Mouse (Mus musculus) kidney, adult 2 months (tissue): Measurements from ENCODE around the gene Rarb. TPM values are rescaled to one million over a fixed set of nuclear protein-coding genes. Genes with fewer than 3 reads are reported as not detected.

ENCODE experiments used
- DNase-seq: peaks from one replicate; pipeline ENCODE4 v3.0.0; 2021
- H3K27ac ChIP-seq: fragments of 200-500 bp; 2 replicates; pipeline ENCODE4 v1.5.1; 2012; ENCODE audit warnings: low read depth, low read length, control low read depth, inconsistent platforms; ENCODE audit not compliant: insufficient read depth
- H3K27me3 ChIP-seq: fragments of 200-500 bp; replicated peaks from 2 replicates; pipeline ENCODE4 v1.6.1; 2012; ENCODE audit warnings: mild to moderate bottlenecking, moderate library complexity, low read length, inconsistent platforms; ENCODE audit not compliant: control insufficient read depth, insufficient read depth
- H3K36me3 ChIP-seq: fragments of 200-500 bp; 2 replicates; pipeline ENCODE4 v1.6.1; 2012; ENCODE audit warnings: mild to moderate bottlenecking, moderate library complexity, low read length, inconsistent platforms; ENCODE audit not compliant: control insufficient read depth, insufficient read depth
- H3K4me1 ChIP-seq: fragments of 200-500 bp; 2 replicates; pipeline ENCODE4 v1.6.1; 2011; ENCODE audit warnings: low read length; ENCODE audit not compliant: control insufficient read depth, insufficient read depth
- H3K4me3 ChIP-seq: fragments of 200-500 bp; 2 replicates; pipeline ENCODE4 v1.5.1; 2011; ENCODE audit warnings: mild to moderate bottlenecking, low read depth, low read length, control low read depth; ENCODE audit not compliant: insufficient read depth
- CTCF ChIP-seq: fragments of 200-500 bp; conservative IDR thresholded peaks from 2 replicates; pipeline ENCODE4 v1.5.1; 2011; ENCODE audit warnings: low read depth, mild to moderate bottlenecking, control low read depth, low read length, moderate library complexity, mixed read lengths; ENCODE audit not compliant: insufficient read depth, insufficient read length
- POLR2A ChIP-seq: fragments of 200-500 bp; IDR thresholded peaks from one replicate; pipeline ENCODE4 v1.6.1; 2011; ENCODE audit warnings: low read depth, low read length, control low read depth
- WGBS: fragments of 180-500 bp; shearing (Covaris S2); methylation state at CpG from one replicate; pipeline ENCODE4 v1.1.7; 2018; 5-methylcytosine and 5-hydroxymethylcytosine counted together
- polyA plus RNA-seq: library from polyadenylated mRNA; depleted of rRNA; stranded (reverse); fragments of >200 nt; gene quantifications from 2 replicates; pipeline ENCODE4 v1.2.3, GENCODE M21; 2012; rRNA removed

The Rarb gene
- 7.5 and 10.7 TPM in 2 replicates for polyA plus RNA-seq

DNA sequence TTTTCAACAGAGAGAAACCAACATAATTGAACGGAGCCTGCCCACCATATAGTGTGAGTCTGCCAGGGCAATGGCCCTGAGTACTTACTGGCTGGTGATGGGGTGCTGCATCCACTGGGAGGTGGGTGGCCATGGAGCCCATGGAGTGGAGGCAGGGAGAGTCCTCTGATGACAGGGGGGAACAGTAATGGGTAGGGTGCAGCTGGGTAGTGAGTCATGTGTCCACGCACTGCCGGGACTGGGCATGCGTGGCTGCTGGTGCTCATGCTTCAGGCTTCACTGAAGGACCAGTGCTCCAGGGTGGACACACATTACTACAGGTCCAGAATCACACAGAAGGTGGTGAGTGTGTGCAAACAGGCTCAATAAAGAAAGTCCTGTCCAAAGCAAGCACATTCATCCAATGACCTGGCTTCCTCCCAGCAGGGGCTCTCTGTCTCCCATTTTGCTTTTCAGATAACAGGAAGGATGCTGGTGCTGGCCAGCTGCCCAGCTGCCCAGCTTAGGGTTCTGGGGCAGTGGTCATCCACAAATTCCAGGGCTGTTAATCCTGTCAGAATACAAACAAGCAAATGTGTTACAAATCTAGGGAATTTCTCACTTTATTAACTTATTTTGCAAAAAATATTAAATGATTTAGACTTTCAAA lies at the start of gene Rarb:
TSS of gene Rarb (minus strand) at position 555 of the 649 bp plus-strand sequence.
- WGBS, result 86% methylated on average over 4 of the region's 4 CpGs
- H3K36me3 ChIP-seq, result no peaks in the 10 kb centered on the region
- no peaks in the 10 kb centered on the region; the same call in 1 of the 2 replicates for H3K27me3 ChIP-seq
- no peak within 1 kb of the TSS for H3K27ac ChIP-seq
- no peak within 1 kb of the TSS for H3K4me3 ChIP-seq
- no peaks in the 10 kb centered on the region for H3K4me1 ChIP-seq
- TF ChIP-seq CTCF (no peak), POLR2A (no peak)
- DNase-seq, result peak; percentile 25

DNA sequence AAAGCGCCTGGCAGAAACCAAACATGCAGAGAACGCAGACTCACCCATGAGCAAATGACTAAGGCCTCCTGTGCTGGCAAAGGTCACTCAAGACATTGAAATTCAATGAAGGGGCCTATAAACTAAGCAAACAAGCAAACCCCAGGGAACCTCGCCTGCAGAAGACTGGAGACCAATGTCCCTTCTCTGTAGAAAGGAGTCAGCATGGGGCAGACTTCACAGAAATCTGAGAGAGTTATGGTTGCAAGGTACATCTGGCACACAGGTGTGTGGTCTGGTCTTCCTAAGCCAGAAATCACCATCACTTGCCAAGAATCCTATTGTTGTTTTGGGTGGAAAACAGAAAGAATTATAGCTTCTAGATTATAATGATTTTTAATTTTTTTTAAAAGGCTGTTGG lies 23.1 kb upstream of the Rarb start:
- Histone ChIP-seq H3K4me1 (no peaks in the 10 kb centered on the region), H3K36me3 (no peaks in the 10 kb centered on the region), H3K4me3 (no peak overlapping the region), H3K27ac (no peak overlapping the region), H3K27me3 (no peaks in the 10 kb centered on the region)
- WGBS, result 73% methylated on average over 3 of the region's 3 CpGs
- no peak for DNase-seq
- TF ChIP-seq POLR2A (no peak), CTCF (no peak)

DNA sequence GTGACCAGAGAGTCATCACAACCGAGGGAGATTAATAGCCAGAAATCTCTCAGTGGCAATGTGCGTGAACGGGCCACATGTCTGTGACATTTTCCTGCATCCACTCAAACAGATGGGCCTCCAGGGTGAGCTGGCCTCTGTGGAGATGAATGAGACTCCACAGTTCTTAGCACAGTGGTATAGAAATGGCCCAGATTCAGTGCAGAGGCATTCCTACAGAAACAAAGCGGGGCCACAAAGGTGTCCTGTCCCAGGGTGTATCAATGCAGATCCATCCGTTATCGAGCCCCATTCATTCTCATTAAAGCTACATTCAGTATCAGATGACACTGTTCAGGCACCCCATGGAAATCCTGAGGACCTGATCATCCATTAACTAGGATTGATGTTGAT lies 22.6 kb upstream of the Rarb start:
- Histone ChIP-seq H3K4me3 (no peak overlapping the region), H3K27me3 (no peaks in the 10 kb centered on the region)

DNA sequence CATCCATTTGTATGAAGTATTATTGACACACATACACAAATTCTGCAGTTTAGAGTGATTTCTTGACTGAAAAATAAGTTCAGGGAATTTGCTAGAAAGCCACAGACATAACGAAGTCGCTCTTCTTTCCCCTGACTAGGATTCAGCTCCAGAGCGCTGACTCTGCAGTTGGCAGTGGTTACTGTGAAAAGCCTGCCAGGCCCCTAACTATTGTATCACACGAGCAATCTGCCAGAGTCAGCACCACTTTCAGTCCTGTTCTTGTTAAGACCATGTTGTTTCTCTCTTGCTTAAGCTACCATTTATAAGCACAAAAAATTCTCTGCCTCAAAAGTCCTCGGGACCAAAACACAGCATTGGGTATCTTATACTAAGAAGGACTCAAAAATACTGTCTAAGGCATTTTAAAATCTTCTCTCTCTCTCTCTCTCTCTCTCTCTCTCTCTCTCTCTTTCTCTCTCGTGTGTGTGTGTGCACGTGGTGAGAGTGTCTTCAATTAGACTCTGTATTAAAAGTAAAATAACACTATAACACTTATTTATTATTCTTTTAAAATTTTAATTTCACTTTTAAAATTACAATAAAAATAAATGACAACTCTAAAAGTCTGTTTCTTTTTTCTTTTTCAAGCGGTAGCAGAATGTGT lies 22.1 kb upstream of the Rarb start:
- Histone ChIP-seq H3K27ac (no peak overlapping the region), H3K4me3 (no peak overlapping the region), H3K36me3 (no peaks in the 10 kb centered on the region), H3K4me1 (no peaks in the 10 kb centered on the region), H3K27me3 (no peaks in the 10 kb centered on the region)
- 51% methylated on average over 8 of the region's 8 CpGs for WGBS
- DNase-seq, result peak; percentile 77
- TF ChIP-seq POLR2A, result no peak
- no peak for TF ChIP-seq CTCF

More for the DNA sequence above, 22.6 kb upstream of the Rarb start:
- WGBS, result 74% methylated on average over 6 of the region's 6 CpGs
- no peak for DNase-seq
- no peaks in the 10 kb centered on the region for H3K4me1 ChIP-seq
- H3K27ac ChIP-seq, result no peak overlapping the region
- H3K36me3 ChIP-seq, result no peaks in the 10 kb centered on the region
- TF ChIP-seq POLR2A (no peak), CTCF (no peak)

DNA sequence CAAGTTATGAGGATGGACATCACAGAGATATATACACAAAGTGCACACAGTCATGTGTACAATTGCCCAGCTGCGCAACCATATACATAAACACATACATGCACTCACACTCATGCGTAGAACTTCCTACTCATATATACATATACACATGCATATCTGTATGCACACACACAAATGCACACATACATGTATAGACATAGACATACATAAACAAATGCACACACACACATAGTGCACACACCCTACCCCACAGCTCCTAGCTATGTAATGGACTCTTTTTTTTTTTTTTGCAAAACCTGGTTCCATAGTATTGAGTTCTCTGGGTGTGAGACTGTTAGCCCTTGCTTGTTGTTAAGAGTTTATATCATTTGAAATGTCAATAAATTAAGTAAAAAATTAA lies 21.2 kb upstream of the Rarb start:
- TF ChIP-seq CTCF (no peak), POLR2A (no peak)
- Histone ChIP-seq H3K4me1 (no peaks in the 10 kb centered on the region), H3K4me3 (no peak overlapping the region), H3K27ac (no peak overlapping the region), H3K27me3 (no peaks in the 10 kb centered on the region), H3K36me3 (no peaks in the 10 kb centered on the region)
- WGBS, result 100% methylated on average over 2 of the region's 2 CpGs
- no peak for DNase-seq

DNA sequence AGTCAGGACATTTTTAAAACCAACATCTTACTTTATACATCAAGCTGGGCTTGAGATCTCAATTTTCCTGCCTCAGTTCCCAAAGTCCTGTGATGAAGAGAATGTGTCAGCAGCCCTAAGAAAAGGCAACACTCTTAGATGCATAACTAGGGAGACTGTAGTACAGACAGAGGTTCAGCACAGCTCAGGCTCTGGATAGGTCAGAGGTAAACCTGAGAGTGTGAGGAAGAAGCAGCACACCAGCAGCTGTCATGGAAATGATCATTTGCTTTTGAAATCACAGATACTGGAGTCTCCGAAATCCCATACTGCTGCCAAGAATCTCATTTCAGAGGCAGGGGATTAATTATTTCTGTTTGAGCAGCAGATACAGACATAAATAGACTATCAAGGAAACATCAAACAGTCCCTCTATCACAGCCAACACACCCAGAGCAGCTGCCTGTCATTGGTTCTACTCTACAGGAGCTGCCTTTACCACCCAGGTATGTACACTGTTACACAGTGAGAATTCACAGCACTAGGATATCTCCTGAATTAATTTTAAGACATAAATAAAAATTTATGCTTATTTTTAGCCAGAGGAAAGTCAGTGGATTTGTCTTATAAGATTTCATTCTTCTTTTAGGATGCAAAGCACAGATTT lies 3.7 kb downstream of the Rarb start:
- 70% methylated on average over 1 of the region's 1 CpGs for WGBS

DNA sequence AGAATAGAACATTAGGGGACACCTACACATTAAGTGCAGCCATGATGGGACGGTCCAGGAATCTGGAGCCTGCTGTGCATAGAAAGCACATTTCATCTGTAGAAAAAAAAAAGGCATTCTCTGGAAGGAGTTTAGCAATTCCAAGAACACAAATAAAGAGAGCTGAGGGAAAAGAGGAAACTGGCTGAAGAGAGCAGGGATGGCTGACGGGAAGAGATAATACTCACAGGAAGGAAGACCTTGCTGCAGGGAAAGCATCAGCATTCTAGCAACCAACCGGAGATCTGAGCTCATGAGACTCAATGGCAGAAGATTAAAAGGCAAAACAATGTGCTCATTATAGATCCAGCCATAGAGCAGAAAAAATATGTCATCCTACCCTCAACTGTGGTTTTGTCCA lies 12.8 kb downstream of the Rarb start:
- TF ChIP-seq POLR2A (no peak), CTCF (no peak)
- H3K4me1 ChIP-seq, result no peaks in the 10 kb centered on the region
- peak; percentile 15 for DNase-seq
- H3K27ac ChIP-seq, result no peak overlapping the region
- no peak overlapping the region for H3K4me3 ChIP-seq
- no peaks in the 10 kb centered on the region for H3K36me3 ChIP-seq
- 75% methylated on average over 3 of the region's 3 CpGs for WGBS
- H3K27me3 ChIP-seq, result no peaks in the 10 kb centered on the region

More for the DNA sequence above, 3.7 kb downstream of the Rarb start:
- Histone ChIP-seq H3K4me3 (no peak overlapping the region), H3K36me3 (no peaks in the 10 kb centered on the region), H3K4me1 (no peaks in the 10 kb centered on the region), H3K27ac (no peak overlapping the region), H3K27me3 (no peaks in the 10 kb centered on the region; the same call in 1 of the 2 replicates)
- TF ChIP-seq POLR2A, result no peak
- no peak for TF ChIP-seq CTCF
- no peak for DNase-seq
